Mouse (Mus musculus) neural tube, embryonic 14.5 days (tissue): ENCODE data around the gene Gm47959. TPM values are rescaled to one million over a fixed set of nuclear protein-coding genes. Genes with fewer than 3 reads are reported as not detected.

Experiments
- ATAC-seq: fragments of 200-750 bp; cut with Nextera tagmentation; 2 replicates; pipeline ENCODE4 v1.8.0; 2017; ENCODE audit warnings: low read depth, mild to moderate bottlenecking, moderate TSS enrichment, moderate library complexity
- H3K27ac ChIP-seq: fragments of 300-500 bp; sonication (generic); 2 replicates; pipeline ENCODE4 v1.5.1; 2014; ENCODE audit warnings: low read depth, mild to moderate bottlenecking, control low read depth, low read length, moderate library complexity, mixed read lengths
- H3K27me3 ChIP-seq: fragments of 300-500 bp; sonication (generic); 2 replicates; pipeline ENCODE4 v1.6.1; 2014; ENCODE audit warnings: low read length; ENCODE audit not compliant: control insufficient read depth, insufficient read depth
- H3K36me3 ChIP-seq: fragments of 300-500 bp; sonication (generic); 2 replicates; pipeline ENCODE4 v1.6.1; 2014; ENCODE audit warnings: low read length, mixed read lengths; ENCODE audit not compliant: control insufficient read depth, insufficient read depth
- H3K4me1 ChIP-seq: fragments of 300-500 bp; sonication (generic); 2 replicates; pipeline ENCODE4 v1.6.1; 2014; ENCODE audit warnings: low read length; ENCODE audit not compliant: control insufficient read depth, insufficient read depth
- H3K4me2 ChIP-seq: fragments of 300-500 bp; sonication (generic); 2 replicates; pipeline ENCODE4 v1.6.1; 2014; ENCODE audit warnings: mild to moderate bottlenecking, low read depth, low read length, control low read depth
- H3K4me3 ChIP-seq: fragments of 300-500 bp; sonication (generic); 2 replicates; pipeline ENCODE4 v1.5.1; 2014; ENCODE audit warnings: low read depth, low read length, control low read depth, mixed read lengths
- H3K9ac ChIP-seq: fragments of 300-500 bp; sonication (generic); replicated peaks from 2 replicates; pipeline ENCODE4 v1.6.1; 2014; ENCODE audit warnings: low read depth, mild to moderate bottlenecking, control low read depth, low read length, mixed read lengths
- H3K9me3 ChIP-seq: fragments of 300-500 bp; sonication (generic); 2 replicates; pipeline ENCODE4 v1.6.1; 2016; ENCODE audit warnings: low read length; ENCODE audit not compliant: control insufficient read depth
- WGBS: fragments of 180-500 bp; shearing (Covaris S2); extraction: QIAGEN DNeasy Blood & Tissue Kit; methylation state at CpG from one replicate; pipeline ENCODE4 v1.1.7; 2014; 5-methylcytosine and 5-hydroxymethylcytosine counted together
- polyA plus RNA-seq: library from polyadenylated mRNA; unstranded; fragments of >200 nt; fragmentation: Nextera tagmentation; extraction: Ambion mirVana; gene quantifications from 2 replicates; pipeline ENCODE4 v1.2.1, GENCODE M21; 2014

Gm47959 gene
- polyA plus RNA-seq, 1 experiment from 2014 or later = not detected

DNA sequence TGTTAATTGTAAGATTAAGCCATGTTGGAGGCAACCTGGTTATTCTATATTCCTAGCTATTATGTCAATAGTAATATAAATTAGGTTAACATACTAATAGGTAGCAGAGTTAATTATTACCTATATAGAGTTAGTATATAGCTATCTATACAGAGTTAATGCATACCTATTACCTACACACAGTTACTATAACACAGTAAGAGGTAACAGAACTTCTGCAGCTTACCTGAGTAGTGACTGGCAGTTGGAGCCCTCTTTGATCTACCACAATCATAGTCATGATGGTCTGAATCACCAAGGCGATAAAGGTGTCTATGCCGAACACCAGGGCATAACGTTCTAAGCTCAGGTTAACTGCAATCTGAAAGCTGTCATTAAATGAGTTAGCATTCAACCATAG, 14.1 kb downstream of the Gm47959 start:
- H3K9ac ChIP-seq = no peak overlapping the region
- no peak for ATAC-seq
- no peaks in the 10 kb centered on the region for H3K9me3 ChIP-seq
- H3K4me3 ChIP-seq = no peak overlapping the region
- no peak overlapping the region for H3K27ac ChIP-seq
- WGBS = 95% methylated on average over 3 of the region's 3 CpGs
- H3K4me2 ChIP-seq = no peak overlapping the region
- no peaks in the 10 kb centered on the region for H3K27me3 ChIP-seq
- H3K36me3 ChIP-seq = no peaks in the 10 kb centered on the region
- H3K4me1 ChIP-seq = no peaks in the 10 kb centered on the region

DNA sequence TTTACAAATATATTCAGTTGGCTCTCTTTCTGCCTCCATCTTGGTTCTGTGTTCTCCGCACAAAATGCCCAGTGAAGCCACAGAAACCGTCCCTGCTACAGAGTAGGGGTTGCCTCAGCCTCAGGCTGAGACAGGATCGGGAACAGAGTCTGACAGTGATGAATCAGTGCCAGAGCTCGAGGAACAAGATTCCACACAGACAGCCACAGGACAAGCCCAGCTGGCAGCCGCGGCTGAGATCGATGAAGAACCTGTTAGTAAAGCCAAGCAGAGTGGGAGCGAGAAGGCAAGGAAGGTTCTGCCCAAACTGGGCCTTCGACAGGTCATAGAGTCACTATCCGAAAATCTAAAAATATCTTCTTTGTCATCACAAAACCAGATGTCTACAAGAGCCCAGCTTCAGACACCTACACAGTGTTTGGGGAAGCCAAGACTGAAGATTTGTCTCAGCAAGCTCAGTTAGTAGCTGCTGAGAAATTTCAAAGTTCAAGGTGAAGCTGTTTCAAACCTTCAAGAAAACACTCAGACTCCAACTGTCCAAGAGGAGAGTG, 15.1 kb downstream of the Gm47959 start:
- H3K4me1 ChIP-seq = no peaks in the 10 kb centered on the region
- WGBS = 89% methylated on average over 10 of the region's 10 CpGs
- no peaks in the 10 kb centered on the region for H3K27me3 ChIP-seq
- H3K27ac ChIP-seq = no peak overlapping the region
- no peak for ATAC-seq
- H3K4me2 ChIP-seq = no peak overlapping the region
- H3K4me3 ChIP-seq = no peak overlapping the region
- no peak overlapping the region for H3K9ac ChIP-seq
- H3K36me3 ChIP-seq = no peaks in the 10 kb centered on the region
- no peaks in the 10 kb centered on the region for H3K9me3 ChIP-seq

DNA sequence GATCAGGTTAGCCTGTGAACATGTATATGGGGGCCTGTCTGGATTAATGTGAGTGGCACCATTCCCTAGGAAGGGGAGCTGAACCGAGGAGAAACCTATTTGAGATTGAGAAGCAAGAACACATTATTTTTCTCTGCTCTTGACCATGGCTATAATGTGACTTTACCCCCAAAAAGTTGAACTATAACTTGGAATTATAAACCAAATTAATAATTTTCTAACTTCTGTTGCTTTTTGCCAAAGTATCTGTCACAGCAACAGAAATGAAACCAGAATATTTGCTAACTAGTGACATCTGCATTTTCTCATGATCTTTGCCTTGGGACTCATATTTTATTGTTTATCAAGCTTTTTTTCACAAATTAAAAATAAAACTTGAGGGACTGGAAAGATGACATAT, 16.2 kb downstream of the Gm47959 start:
- no peak for ATAC-seq
- Histone ChIP-seq H3K27ac (no peak overlapping the region), H3K4me1 (no peaks in the 10 kb centered on the region), H3K4me3 (no peak overlapping the region), H3K27me3 (no peaks in the 10 kb centered on the region), H3K9me3 (no peaks in the 10 kb centered on the region), H3K9ac (no peak overlapping the region), H3K36me3 (no peaks in the 10 kb centered on the region), H3K4me2 (no peak overlapping the region)
- 77% methylated on average over 1 of the region's 1 CpGs for WGBS

DNA sequence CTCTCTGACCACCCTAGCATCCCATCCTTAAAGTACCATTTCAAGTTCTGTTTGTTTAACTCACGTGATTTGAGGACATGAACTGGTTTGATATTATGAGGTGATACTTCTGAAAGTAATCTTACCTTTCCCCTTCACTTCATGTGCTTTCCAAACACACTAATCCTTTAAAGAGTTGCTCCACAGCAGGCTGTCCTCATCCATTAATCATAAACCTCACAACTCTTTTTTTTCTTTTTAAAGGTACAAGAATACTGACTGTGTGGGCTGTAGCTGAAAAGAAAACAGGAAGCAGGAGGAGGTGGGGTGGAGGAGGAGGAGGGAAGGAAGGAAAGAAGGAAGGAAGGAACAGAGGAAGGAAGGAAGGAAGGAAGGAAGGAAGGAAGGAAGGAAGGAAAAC, 31.6 kb downstream of the Gm47959 start:
- WGBS = 61% methylated on average over 1 of the region's 1 CpGs
- Histone ChIP-seq H3K4me2 (no peak overlapping the region), H3K4me1 (no peaks in the 10 kb centered on the region), H3K9me3 (no peaks in the 10 kb centered on the region), H3K27me3 (no peaks in the 10 kb centered on the region), H3K36me3 (no peaks in the 10 kb centered on the region), H3K4me3 (no peak overlapping the region), H3K9ac (no peak overlapping the region), H3K27ac (no peak overlapping the region)
- no peak for ATAC-seq

DNA sequence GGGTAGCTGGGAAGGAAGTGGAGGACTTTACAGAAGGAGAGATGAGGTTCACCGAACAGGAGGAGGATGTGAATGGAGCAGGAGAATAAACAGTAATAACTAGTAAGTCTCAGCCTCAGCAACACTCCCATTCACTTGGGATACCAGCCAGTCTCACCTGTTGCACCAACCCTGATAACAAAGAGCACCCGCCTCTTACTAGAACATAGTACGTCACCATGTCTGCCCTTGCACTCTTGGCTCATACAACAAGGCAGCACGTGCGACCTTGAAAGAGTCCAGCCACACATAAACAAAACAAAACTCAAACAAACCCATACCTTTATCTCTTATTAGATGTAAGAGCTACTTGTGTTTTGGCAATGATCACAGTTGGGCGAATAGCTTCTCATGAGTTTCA, 32.2 kb downstream of the Gm47959 start:
- no peaks in the 10 kb centered on the region for H3K27me3 ChIP-seq
- no peak overlapping the region for H3K27ac ChIP-seq
- no peak overlapping the region for H3K4me3 ChIP-seq
- no peak overlapping the region for H3K4me2 ChIP-seq
- H3K9ac ChIP-seq = no peak overlapping the region
- no peak for ATAC-seq
- no peaks in the 10 kb centered on the region for H3K36me3 ChIP-seq
- WGBS = 89% methylated on average over 6 of the region's 6 CpGs
- H3K4me1 ChIP-seq = 0 out of 2 replicates have a peak, but pooled peaks cover under 1% of the 10 kb centered on the region
- no peaks in the 10 kb centered on the region for H3K9me3 ChIP-seq

DNA sequence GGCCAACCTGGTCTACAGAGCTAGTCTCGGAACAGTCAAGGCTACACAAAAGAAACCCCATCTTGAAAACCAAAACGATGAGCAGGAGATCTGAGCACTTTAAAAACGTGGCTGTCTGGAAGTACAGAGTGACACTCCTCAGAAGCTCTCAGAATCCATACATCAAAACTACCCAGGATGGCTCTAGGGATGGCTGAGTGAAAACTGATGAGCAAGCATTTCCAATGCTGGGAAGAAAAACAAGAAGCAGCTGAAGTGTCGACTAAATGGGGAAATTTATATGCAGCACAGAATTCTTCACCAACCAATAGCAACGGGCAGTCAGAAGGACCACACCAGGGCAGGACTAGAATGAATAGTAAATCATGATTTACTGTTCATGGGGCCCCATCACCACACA, 34.2 kb downstream of the Gm47959 start:
- Histone ChIP-seq H3K4me2 (no peak overlapping the region), H3K9me3 (no peaks in the 10 kb centered on the region), H3K4me1 (peaks cover 5% of the 10 kb centered on the region; the same call in 1 of the 2 replicates), H3K9ac (no peak overlapping the region), H3K27ac (no peak overlapping the region), H3K36me3 (no peaks in the 10 kb centered on the region), H3K4me3 (no peak overlapping the region), H3K27me3 (no peaks in the 10 kb centered on the region)
- WGBS = 52% methylated on average over 5 of the region's 5 CpGs
- no peak for ATAC-seq

DNA sequence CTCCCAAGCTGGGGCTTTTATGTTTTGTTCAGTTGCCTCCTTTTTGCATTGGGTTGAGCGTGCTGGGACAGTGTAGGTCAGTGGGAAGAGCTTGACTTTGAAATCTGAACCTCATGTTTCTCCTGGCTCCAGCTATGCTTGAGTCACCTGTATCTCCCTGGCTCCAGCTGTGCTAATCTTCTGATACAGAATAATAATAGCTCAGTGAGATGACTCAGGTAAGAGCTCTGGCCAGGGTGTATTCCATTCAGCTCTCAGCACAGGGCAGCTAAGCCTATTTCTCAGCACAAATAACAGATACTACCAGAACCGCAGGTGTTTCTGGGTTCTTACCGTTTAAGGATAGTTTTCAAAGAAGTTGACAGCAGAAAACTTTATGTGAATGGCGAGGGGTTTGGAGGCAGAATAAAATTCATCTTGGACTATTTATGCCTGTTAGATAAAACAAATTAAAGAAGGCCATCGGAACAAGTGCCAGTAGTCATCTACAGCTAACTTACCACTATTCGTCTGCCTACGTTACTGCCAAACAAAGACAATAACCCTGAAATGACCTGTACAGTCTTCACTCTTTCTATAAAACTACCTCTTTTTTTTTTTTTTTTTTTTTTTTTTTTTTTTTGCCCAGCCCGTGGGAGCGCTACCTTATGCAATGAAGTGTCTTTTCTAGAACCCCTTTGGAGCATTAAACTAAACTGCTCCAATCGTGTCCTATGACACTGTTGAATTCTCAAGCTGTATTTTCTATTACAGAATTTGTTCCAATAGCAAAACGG, 36.7 kb downstream of the Gm47959 start:
- no peaks in the 10 kb centered on the region for H3K27me3 ChIP-seq
- H3K9ac ChIP-seq = no peak overlapping the region
- ATAC-seq = no peak
- no peaks in the 10 kb centered on the region for H3K36me3 ChIP-seq
- H3K9me3 ChIP-seq = no peaks in the 10 kb centered on the region
- no peak overlapping the region for H3K27ac ChIP-seq
- 76% methylated on average over 11 of the region's 11 CpGs for WGBS
- peaks cover 5% of the 10 kb centered on the region; the same call in 1 of the 2 replicates for H3K4me1 ChIP-seq
- no peak overlapping the region for H3K4me3 ChIP-seq
- H3K4me2 ChIP-seq = no peak overlapping the region

DNA sequence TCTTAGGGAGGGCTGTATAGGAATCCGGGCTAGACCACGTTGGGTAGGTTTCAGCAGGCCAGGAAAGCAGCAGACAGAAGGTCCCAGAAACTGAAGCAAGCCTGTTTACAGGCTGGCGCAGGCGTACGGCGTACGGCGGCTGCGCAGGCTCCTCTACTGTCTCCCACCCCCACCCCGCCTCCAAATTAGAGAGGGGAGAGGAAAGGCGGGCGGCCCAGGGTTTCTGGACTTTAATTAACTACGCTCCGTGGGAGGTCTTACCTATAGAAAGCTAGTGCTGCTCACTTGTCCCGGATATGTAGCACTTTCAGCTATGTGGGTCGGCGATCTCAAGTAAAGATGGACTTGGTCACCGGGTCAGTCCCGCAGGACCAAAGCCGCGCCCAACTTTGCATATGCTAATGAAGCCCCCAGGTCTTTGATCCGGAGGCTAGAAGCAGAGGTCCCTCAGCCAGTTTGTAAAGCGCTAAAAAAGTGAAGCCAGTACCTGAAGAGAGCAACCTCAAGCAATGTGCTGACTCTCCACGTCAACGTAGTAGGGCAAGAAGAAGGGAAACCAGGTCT, 37.8 kb downstream of the Gm47959 start, which contains the start of gene Slc19a3:
Gene Slc19a3, minus strand, starts transcription at position 340 of the 564 bp plus-strand sequence.
- no peak within 1 kb of the TSS for H3K27ac ChIP-seq
- WGBS = under 1% methylated on average over 25 of the region's 25 CpGs
- peak; percentile 95 for ATAC-seq
- no peaks in the 10 kb centered on the region for H3K27me3 ChIP-seq
- H3K9me3 ChIP-seq = no peaks in the 10 kb centered on the region
- H3K9ac ChIP-seq = peak within 1 kb of the TSS; percentile 45
- peak within 1 kb of the TSS; percentile 76 for H3K4me2 ChIP-seq
- no peaks in the 10 kb centered on the region for H3K36me3 ChIP-seq
- peaks cover 5% of the 10 kb centered on the region; the same call in 1 of the 2 replicates for H3K4me1 ChIP-seq
- H3K4me3 ChIP-seq = peak within 1 kb of the TSS; percentile 43

DNA sequence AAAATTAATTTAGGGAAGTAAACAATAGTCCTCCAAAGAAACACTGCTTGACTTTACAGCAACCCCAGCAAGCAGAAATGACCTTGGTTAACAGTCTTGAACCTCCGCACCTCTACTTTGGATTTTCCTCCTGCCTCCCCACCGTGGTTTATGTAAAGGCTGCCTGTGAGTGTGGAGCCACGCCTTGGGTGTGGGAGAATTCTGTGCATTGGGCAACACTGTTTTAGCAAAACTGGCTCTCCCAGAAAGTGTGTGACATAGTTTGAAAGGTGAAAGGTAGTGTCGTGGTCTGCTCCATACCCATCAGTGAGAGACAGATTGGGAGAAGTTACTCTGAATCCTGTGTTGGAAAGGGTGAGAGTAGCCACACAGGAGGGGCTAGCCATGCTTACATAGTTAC, 38.7 kb downstream of the Gm47959 start:
- H3K9me3 ChIP-seq = no peaks in the 10 kb centered on the region
- H3K4me2 ChIP-seq = no peak overlapping the region
- no peak overlapping the region for H3K27ac ChIP-seq
- H3K4me3 ChIP-seq = no peak overlapping the region
- peaks cover 5% of the 10 kb centered on the region; the same call in 1 of the 2 replicates for H3K4me1 ChIP-seq
- WGBS = 86% methylated on average over 4 of the region's 4 CpGs
- H3K27me3 ChIP-seq = no peaks in the 10 kb centered on the region
- no peak for ATAC-seq
- no peaks in the 10 kb centered on the region for H3K36me3 ChIP-seq
- H3K9ac ChIP-seq = no peak overlapping the region
